Mouse (Mus musculus): Measurements from ENCODE around the gene Trpm8.

Gene Trpm8

DNA sequence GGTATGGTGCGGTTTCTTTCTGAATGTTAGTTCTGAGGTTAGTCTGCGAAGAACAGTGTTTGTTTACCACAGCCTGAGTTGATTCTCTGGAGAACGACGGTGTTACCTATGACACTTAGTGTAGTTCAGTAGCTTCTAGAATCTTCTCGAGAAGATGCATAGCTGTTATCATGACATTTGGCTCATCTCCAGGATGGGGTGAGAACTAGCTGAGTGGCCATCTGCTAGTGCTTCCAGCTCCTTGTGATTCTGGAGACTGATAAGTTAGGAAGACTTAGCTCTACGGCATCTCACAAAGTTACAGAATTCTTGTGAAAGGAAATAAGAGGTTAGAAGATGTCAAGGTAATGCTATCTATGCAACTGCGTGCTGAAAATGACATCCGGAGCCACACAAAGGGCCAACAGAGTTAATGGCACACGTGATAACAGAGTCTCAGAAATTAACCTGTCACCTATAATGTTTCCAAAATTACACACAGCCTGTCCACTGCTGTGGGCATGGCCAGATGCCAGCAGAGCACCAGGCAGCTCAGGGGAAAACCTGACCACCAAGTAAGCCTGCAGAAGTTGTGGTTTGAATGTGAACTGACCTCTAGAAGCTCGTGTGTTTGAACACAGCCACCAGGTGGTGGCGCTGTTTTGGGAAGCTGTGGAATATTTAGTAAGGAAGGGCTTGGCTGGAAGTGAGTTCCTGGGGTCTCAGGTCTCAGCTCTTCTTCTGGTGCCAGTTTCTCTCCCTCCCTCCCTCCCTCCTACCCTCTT lies 89.6 kb downstream of the Trpm8 start:
- no peak for DNase-seq

GRCm38 (mm10) chr1:88378446-88378845 lies 101.0 kb downstream of the Trpm8 start:
- DNase-seq = no peak

- no peak for DNase-seq
These were observed 114.2 kb downstream of the Trpm8 start for GRCm38 (mm10) chr1:88391632-88392031.

DNA sequence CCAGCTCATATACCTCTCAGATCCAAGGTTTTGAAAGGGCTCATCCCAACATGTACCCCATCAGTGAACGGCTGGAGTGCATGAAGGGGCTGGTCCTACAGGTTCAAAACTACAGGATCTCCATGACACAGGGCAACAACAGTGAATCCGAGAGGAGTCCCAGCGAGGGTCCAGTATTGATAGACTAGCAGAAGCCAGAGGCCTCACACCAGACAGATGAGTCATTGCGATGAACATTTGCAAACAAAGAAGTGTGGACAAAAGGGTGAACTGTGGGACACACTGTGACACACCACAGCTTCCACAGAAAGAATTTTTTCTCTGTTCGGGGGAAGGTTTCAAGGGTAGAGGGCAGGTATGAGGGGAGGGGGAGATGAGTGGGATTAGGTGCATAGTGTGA lies 115.9 kb downstream of the Trpm8 start:
- DNase-seq = no peak

DNA sequence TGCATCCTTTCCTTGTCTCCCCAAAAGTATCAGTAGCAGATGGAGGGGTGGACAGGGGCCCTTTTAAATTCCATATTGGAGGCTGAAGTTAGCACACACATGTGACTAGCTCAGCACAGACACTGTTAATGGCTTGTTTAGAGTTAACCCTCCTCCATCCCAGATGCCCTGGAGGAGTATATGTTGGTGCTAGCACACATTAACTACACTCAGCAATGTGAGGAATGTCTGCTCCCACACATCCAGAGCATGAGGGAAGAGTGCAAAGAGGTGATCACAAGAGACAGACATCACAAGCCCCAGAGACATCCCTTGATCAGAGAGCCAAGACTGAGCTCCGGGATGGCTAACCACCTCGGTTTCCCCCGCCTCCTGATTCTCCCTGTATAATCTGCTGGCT lies 125.9 kb downstream of the Trpm8 start:
- DNase-seq = no peak

DNA sequence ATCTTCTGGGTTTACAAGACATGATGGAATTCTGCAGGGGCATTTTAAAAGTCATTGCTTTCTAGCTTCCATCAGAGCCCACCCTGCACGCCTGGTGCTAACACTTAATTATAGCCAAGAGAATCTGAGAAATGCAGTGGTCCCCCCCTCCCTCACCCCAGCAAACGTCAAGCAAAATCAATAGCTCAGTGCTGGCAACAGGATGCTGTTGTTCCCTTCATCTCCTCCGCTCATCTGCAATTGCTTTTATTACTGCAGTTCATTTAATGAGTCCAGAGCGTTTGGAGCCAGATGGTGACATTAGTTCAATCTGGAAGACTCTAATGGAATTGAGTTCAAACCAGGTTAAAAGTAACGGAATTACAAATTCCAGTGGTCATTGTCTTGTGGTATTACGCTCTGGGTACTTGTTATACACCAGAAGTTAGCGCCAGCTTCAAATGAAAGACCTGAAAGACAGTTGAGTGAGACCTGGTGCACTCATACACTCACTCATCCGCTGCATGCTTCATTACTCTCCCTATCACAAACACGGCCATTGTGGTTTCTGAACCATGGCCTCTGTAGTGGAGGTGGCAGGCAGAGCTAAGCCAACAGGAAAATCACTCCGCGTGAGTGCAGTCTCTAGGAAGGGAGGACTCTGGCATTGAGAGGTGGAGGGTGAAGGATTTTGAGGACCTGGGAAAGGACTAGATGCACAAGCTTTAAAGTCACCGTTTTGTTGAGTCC lies 128.8 kb downstream of the Trpm8 start:
- DNase-seq = peak; percentile 56

GRCm38 (mm10) chr1:88406807-88407198 lies 129.3 kb downstream of the Trpm8 start, which contains the start of gene Spp2:
TSS of gene Spp2 (plus strand) at chr1:88406961.
- peak; percentile 45 for DNase-seq

GRCm38 (mm10) chr1:88408340-88408739 lies 130.9 kb downstream of the Trpm8 start:
- DNase-seq = peak; percentile 41

DNA sequence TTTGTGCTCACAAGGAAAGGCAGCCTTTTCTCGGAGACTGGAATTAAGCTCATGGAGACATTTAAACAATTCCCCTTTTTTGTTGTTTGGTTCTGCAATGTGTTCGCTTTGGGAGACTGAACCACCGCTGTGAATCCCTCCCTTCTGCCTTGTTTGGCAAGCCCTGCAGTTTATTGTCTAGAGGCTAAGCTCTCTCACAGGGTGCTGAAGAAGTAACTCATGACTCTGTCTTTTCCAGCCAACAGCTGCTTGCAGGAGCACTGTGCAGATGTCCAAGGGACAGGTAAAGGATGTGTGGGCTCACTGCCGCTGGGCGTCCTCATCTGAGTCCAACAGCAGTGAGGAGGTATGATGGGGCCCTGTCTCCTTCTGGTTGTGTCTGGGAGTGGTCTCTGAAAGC lies 134.6 kb downstream of the Trpm8 start:
- no peak for DNase-seq

DNA sequence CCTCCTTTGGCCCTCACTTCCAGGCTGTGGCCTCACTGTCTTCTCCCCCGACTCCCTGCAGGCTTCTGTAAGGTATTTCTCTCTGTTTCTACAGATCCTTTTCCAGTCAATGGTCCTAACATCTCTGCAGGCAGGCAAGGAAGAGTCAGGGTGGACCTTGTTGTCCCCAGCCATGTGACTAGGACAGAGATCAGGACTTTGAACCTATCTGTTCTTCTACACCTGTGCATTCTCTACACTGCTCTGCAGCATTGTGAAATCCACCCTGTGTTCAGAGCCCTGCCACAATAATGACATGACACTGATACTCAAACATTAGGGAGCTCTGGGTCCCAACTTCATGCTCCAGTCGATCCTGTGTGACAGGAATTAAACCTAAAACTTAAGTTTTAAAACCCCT lies 141.5 kb downstream of the Trpm8 start:
- DNase-seq = no peak

GRCm38 (mm10) chr1:88422045-88422444 lies 144.6 kb downstream of the Trpm8 start:
- no peak for DNase-seq

GRCm38 (mm10) chr1:88422846-88423395 lies 145.5 kb downstream of the Trpm8 start:
- no peak for DNase-seq

DNA sequence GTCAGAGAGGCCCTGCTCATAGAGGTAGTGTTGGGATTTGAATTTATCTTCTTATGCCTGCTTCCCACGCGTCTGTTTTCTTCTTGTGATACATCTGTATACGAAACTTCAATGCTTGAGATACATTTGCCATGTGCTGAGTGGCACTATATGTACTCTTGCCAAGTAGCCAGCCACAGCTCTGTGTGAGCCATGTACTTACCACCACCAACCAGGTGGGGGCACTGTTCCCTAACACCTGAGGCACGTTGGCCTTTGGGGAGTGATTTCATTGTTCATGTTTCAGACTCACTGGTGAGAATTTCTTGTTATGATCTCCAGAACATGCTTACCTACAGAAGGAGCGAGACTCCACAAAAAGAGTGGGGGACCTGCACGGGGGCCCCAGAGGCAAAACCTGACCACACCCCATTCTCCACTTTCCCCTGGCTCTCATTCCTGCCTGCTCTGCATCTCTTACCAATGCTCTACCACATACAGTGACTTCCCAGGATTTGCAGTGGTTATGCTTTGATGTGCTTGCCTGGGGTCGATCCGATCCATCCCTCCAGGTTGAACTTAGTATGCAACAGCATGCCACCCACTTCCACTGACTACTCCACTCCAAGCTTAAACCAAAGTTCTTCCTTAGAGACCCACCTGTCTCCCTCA lies 147.3 kb downstream of the Trpm8 start:
- peak; percentile 76 for DNase-seq

- no peak for DNase-seq
These were observed 150.7 kb downstream of the Trpm8 start for GRCm38 (mm10) chr1:88427987-88428741.

DNA sequence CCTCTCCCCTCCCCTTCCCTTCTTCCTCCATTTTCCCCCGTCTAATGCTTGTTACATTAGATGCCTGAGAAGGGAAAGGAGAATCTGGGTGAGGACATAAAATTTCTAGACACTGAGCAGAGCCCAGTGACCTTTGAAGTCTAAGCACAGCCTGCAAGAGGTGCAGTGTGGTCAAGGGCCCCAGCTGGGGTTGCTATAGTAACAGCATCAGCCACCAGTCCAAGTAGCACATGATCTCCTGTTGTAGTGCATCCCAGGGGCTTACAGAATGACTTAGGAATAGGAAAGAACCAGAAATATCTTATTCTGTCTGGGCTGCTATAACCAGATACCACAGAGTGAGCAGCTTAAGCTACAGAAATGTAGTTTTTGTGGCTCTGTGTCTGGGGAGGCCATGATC lies 152.0 kb downstream of the Trpm8 start:
- DNase-seq = no peak

GRCm38 (mm10) chr1:88431262-88431661 lies 153.8 kb downstream of the Trpm8 start:
- DNase-seq = no peak

DNA sequence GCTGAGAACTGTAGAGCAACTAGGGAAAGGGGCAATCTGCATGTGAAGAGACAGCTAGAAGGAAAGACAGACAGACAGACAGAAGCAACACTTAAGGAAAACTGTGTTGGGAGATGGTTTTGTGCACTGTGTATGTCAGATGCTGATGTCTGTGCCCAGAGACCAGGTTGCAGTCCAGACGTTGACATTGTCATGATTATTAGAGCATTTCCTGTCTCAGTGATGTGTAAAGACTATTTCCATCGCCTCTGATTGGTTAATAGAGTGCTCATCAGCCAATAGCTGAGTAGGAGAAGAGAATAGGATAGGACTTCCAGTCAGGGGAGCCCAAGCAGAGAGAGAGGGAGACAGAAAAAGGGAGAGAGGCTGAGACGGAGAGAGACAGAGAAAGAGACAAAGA lies 155.1 kb downstream of the Trpm8 start:
- no peak for DNase-seq

DNA sequence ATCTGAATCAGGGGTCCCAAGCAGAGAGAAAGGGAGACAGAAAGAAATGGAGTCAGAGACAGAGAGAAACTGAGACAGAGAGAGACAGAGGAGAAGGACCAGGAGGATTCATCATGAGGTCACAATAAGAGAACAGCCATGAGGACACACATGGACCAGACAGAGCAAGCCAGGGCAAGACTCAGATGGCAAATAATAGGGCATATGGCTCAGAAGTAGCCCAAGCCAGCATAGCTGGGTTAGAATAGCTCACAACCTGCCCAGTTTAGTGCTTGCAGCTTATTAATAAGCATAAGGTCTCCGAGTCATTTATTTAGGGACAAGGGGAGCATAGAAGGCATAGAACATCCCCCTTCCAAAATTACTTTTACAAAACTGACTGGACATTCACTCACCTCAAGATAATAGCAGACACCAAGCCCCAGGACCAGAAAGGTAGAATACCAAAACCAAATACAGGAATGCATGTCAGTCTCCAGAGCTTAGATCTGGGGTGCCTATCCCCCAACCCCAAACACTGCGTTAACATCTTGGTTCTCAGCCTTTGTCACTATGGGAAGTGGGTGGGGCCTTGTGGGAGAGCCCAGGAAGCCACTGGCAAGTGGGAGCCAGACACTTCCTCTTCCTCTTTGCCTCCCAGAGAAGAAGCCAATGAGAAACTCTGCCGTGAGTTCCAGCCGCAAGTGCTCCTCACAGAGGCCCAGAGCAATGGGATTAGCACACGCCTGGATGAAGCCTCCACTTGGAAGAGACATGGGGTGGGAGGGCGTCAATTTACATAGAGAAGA lies 155.8 kb downstream of the Trpm8 start:
- no peak for DNase-seq

DNA sequence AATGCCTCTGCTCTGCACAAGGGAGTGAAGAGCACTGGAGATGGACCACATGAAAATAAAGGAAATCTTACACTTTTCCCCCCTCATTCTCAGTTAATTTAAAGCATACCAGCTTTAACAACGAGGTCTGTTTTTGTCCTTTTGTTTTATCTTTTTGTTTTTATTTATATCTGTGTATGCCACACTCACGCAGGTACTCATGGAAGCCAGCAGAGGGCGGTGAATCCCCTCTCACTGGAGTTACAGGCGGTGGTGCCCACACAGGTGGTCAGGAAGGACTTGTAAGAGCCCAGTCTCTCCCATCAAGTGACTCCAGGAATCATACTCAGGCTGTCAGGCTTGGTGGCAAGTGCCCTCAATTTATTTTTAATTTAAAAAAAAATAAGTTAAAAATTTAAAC lies 156.6 kb downstream of the Trpm8 start:
- no peak for DNase-seq

GRCm38 (mm10) chr1:88437206-88438126 lies 160.0 kb downstream of the Trpm8 start:
- no peak for DNase-seq

Data from kidney, adult 18-20 months (tissue).